Mouse (Mus musculus) thymus, adult 2 months (tissue): ENCODE data around the gene Flnc. TPM values are rescaled to one million over a fixed set of nuclear protein-coding genes. Genes with fewer than 3 reads are reported as not detected.

ENCODE experiments used
- DNase-seq: peaks from one replicate; pipeline ENCODE4 v3.0.0; 2021
- H3K27ac ChIP-seq: fragments of 200-500 bp; 2 replicates; pipeline ENCODE4 v1.5.1; 2012; ENCODE audit warnings: low read length, control low read depth; ENCODE audit not compliant: control insufficient read depth, insufficient read depth
- H3K27me3 ChIP-seq: fragments of 200-500 bp; 2 replicates; pipeline ENCODE4 v1.6.1; 2012; ENCODE audit warnings: mild to moderate bottlenecking, low read length, moderate library complexity, mixed read lengths; ENCODE audit not compliant: control insufficient read depth, insufficient read depth
- H3K36me3 ChIP-seq: fragments of 200-500 bp; 2 replicates; pipeline ENCODE4 v1.6.1; 2012; ENCODE audit warnings: mild to moderate bottlenecking, low read length, moderate library complexity; ENCODE audit not compliant: control insufficient read depth, insufficient read depth
- H3K4me1 ChIP-seq: fragments of 200-500 bp; replicated peaks from 2 replicates; pipeline ENCODE4 v1.6.1; 2012; ENCODE audit warnings: low read length; ENCODE audit not compliant: control insufficient read depth, insufficient read depth
- H3K4me3 ChIP-seq: fragments of 200-500 bp; 2 replicates; pipeline ENCODE4 v1.5.1; 2012; ENCODE audit warnings: mild to moderate bottlenecking, low read length, control low read depth, moderate library complexity; ENCODE audit not compliant: control insufficient read depth, insufficient read depth
- CTCF ChIP-seq: fragments of 200-500 bp; IDR thresholded peaks from 2 replicates; pipeline ENCODE4 v1.5.1; 2012; ENCODE audit warnings: mild to moderate bottlenecking, control low read depth, low read length, moderate library complexity, borderline replicate concordance; ENCODE audit not compliant: control insufficient read depth, poor library complexity, insufficient read depth; ENCODE audit errors: extremely low read depth
- POLR2A ChIP-seq: fragments of 200-500 bp; IDR thresholded peaks from 2 replicates; pipeline ENCODE4 v1.6.1; 2012; ENCODE audit warnings: mild to moderate bottlenecking, low read length, control low read depth, moderate library complexity; ENCODE audit not compliant: control insufficient read depth, poor library complexity, insufficient read depth; ENCODE audit errors: extremely low read depth
- WGBS: fragments of 180-500 bp; shearing (Covaris S2); methylation state at CpG from one replicate; pipeline ENCODE4 v1.1.7; 2018; 5-methylcytosine and 5-hydroxymethylcytosine counted together
- polyA plus RNA-seq: library from polyadenylated mRNA; depleted of rRNA; stranded (reverse); fragments of >200 nt; gene quantifications from 2 replicates; pipeline ENCODE4 v1.2.3, GENCODE M21; 2012

Gene Flnc
- polyA plus RNA-seq, 1 experiment: 2.5 TPM

DNA sequence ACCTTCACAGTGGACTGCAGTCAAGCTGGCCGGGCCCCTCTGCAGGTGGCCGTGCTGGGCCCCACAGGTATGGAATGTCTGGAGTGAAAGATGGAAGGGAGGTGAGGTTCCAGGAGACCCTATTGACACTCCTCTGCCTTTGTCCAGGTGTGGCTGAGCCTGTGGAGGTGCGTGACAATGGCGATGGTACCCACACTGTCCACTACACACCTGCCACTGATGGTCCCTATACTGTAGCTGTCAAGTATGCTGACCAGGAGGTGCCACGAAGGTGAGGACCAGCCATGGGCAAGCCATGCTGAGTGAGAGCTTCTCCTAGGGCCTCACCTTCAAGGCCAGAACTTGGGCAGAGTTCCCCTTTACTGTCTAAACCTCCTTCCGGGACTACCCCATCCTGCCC, 17.6 kb downstream of the Flnc start:
- no peaks in the 10 kb centered on the region for H3K4me1 ChIP-seq
- H3K27ac ChIP-seq: no peak overlapping the region
- DNase-seq: no peak
- no peak overlapping the region for H3K4me3 ChIP-seq
- H3K27me3 ChIP-seq: no peaks in the 10 kb centered on the region
- TF ChIP-seq POLR2A (no peak), CTCF (no peak)
- H3K36me3 ChIP-seq: no peaks in the 10 kb centered on the region
- 97% methylated on average over 6 of the region's 6 CpGs for WGBS

DNA sequence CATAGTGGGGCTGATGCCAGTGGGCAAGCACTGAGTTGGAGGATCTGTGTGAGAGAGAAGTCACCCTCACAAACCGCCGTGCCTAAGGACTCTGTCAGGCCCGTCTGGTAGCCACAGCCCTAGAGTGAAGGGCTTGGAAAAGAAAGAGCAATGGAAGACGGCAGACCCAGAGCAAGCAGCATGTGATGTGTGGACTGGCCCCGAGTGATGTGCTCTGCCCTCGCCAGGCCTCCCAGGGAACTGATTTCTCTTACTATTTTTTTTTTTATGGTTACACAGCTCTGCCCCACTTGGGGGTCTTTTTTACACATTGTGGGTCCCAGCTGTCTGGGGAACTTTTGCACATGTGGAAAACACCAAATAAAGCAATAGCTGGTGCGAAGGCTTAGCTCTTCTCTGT, 28.4 kb downstream of the Flnc start:
- TF ChIP-seq POLR2A (no peak), CTCF (no peak)
- no peaks in the 10 kb centered on the region for H3K36me3 ChIP-seq
- no peak overlapping the region for H3K27ac ChIP-seq
- no peak for DNase-seq
- no peak overlapping the region for H3K4me3 ChIP-seq
- H3K27me3 ChIP-seq: no peaks in the 10 kb centered on the region
- WGBS: 77% methylated on average over 7 of the region's 7 CpGs
- H3K4me1 ChIP-seq: no peaks in the 10 kb centered on the region

DNA sequence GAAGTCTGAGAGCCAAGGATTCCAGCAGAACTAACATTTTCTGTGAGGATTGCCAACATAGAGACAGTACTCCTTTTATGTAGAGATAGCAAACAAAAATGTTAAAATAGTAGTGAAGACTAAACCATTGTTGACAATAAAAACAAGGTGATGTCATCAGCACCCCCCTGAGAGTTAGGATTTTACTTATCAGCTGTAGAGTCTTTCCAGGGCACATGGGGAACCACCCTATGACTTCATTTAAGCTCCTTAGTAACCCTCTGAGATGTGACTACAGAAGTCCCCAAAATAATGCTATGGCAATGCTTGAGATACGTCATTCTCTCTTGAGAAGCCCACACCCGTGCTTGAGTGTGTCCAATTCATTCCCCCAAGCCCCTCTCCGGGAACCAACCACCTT, 30.3 kb downstream of the Flnc start:
- TF ChIP-seq CTCF (no peak), POLR2A (no peak)

DNA sequence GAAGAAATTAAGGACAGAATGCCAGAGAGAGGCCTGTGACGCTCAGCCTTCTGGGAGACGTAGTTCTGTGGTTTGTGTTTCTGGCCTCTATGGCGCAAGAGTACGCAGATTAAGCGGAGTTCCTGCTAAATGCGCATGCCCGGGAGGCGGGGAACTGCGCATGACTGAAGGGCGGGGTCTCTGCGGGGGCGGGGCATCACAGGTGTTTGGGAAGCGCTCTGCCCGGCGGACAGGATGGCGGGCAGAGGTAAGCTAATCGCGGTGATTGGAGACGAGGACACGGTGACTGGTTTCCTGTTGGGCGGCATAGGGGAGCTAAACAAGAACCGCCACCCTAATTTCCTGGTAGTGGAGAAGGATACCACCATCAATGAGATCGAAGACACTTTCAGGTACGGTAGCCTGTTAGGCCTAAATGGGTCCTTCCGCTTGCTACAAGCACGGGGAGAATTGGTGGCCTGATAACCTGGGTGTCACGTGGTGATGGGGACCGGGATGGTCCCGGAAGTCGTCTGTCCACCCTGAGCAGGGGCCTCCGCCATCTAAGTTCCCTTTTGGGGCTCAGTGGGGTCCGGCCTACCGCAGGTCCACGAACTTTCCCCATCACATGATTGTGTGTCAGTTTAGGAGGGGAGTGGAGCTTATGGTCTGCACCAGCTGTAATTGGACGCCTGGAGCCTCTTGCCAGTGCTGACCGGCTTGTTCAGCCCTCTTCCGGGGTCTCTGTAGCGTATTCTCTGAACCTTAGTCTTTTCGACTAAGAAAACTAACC, 34.7 kb downstream of the Flnc start, which contains the start of gene Atp6v1f:
Gene Atp6v1f, plus strand, starts transcription at position 136 of the 772 bp plus-strand sequence.
- peak; percentile 91 for DNase-seq
- under 1% methylated on average over 39 of the region's 39 CpGs for WGBS
- TF ChIP-seq POLR2A: peak; percentile 44
- TF ChIP-seq CTCF: no peak
- Histone ChIP-seq H3K4me3 (peak within 1 kb of the TSS; percentile 82), H3K4me1 (peaks cover 2% of the 10 kb centered on the region; the same call in 1 of the 2 replicates), H3K27ac (no peak within 1 kb of the TSS), H3K27me3 (no peaks in the 10 kb centered on the region), H3K36me3 (no peaks in the 10 kb centered on the region; the same call in 1 of the 2 replicates)

More for the DNA sequence above, 30.3 kb downstream of the Flnc start:
- H3K4me1 ChIP-seq: no peaks in the 10 kb centered on the region; the same call in 1 of the 2 replicates
- 89% methylated on average over 3 of the region's 3 CpGs for WGBS
- no peak overlapping the region for H3K27ac ChIP-seq
- H3K27me3 ChIP-seq: no peaks in the 10 kb centered on the region
- no peaks in the 10 kb centered on the region for H3K36me3 ChIP-seq
- no peak overlapping the region for H3K4me3 ChIP-seq
- no peak for DNase-seq

DNA sequence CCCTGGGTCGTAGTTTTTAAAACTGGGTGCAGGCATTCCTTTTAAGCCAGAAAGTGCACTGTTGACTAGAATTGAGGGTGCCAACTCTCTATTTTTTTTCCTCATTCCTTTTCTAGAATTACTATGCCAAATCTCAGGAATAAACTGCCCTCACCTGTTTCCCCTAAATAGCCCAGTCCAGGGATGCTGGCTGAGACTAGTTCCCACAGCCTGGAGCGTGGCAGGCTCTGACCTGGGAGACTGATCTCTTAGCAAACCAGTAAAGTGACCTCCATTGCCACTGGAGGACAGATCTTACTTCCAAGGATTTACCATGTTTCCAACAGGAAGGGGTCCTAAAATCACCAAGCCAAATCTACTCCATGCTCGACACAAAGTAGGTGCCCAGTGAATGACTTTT, 35.8 kb downstream of the Flnc start:
- Histone ChIP-seq H3K36me3 (no peaks in the 10 kb centered on the region; the same call in 1 of the 2 replicates), H3K4me3 (no peak overlapping the region), H3K4me1 (peaks cover 8% of the 10 kb centered on the region), H3K27ac (no peak overlapping the region), H3K27me3 (no peaks in the 10 kb centered on the region)
- no peak for DNase-seq
- no peak for TF ChIP-seq CTCF
- TF ChIP-seq POLR2A: no peak
- 93% methylated on average over 3 of the region's 3 CpGs for WGBS

DNA sequence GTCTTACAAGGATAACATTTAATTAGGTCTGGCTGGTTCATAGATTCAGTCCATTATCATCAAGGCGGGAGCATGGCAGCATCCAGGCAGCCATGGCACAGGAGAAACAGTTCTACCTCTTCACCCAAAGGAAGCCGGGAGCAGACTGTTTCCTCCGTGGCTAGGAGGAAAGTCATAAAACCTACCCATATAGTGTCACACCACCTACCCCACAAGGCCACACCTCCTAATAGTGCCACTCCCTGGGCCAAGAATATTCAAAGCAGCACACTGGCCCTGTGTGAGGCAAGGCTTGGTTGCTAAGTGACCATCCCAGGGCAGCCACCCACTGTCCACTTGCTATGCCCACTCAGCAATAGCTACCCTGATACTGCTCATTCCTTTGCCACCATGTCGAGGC, 38.1 kb downstream of the Flnc start, which contains the start of gene Atp6v1fnb:
Gene Atp6v1fnb, plus strand, starts transcription at position 301 of the 400 bp plus-strand sequence.
- Histone ChIP-seq H3K36me3 (no peaks in the 10 kb centered on the region; the same call in 1 of the 2 replicates), H3K4me1 (peaks cover 17% of the 10 kb centered on the region), H3K4me3 (no peak within 1 kb of the TSS), H3K27ac (no peak within 1 kb of the TSS), H3K27me3 (no peaks in the 10 kb centered on the region)
- TF ChIP-seq CTCF: no peak
- no peak for TF ChIP-seq POLR2A
- no peak for DNase-seq
- 94% methylated on average over 4 of the region's 4 CpGs for WGBS
